Mouse (Mus musculus) heart, embryonic 13.5 days (tissue): ENCODE data around the gene Adh6b. TPM values are rescaled to one million over a fixed set of nuclear protein-coding genes. Genes with fewer than 3 reads are reported as not detected.

Source experiments
- polyA plus RNA-seq: library from polyadenylated mRNA; unstranded; fragments of >200 nt; fragmentation: Nextera tagmentation; extraction: Ambion mirVana; gene quantifications from 2 replicates; pipeline ENCODE4 v1.2.1, GENCODE M21; 2015

Gene Adh6b
- polyA plus RNA-seq, 1 experiment from 2014 or later: 3.3 TPM

Other genes starting within 250 kb of the Adh6b start
- gene Trmt10a, start 198.3 kb upstream of the Adh6b start, polyA plus RNA-seq: 8.5 and 10.1 TPM in 2 replicates
- 6.6 and 7.6 TPM in 2 replicates for gene Mttp, start 196.8 kb upstream of the Adh6b start, polyA plus RNA-seq
- gene 4930579F01Rik, start 147.9 kb upstream of the Adh6b start, polyA plus RNA-seq: not detected in 2 replicates
- gene Adh7, start 124.0 kb upstream of the Adh6b start, polyA plus RNA-seq: 0.11 TPM in 1 of 2 replicates, not detected in the other
- gene Adh1, start 80.8 kb upstream of the Adh6b start, polyA plus RNA-seq: 13.5 and 13.6 TPM in 2 replicates
- 0.08 TPM in 1 of 2 replicates, not detected in the other for gene Adh6a, start 28.5 kb upstream of the Adh6b start, polyA plus RNA-seq
- gene Adh4, start 73.7 kb downstream of the Adh6b start, polyA plus RNA-seq: not detected in 2 replicates
- 146 and 161 TPM in 2 replicates for gene Adh5, start 101.3 kb downstream of the Adh6b start, polyA plus RNA-seq
- 34.0 and 38.0 TPM in 2 replicates for gene Metap1, start 147.7 kb downstream of the Adh6b start, polyA plus RNA-seq
- gene Eif4e, start 184.4 kb downstream of the Adh6b start, polyA plus RNA-seq: 226 and 258 TPM in 2 replicates